Mouse (Mus musculus): ENCODE measurements around the gene Glul. TPM values are rescaled to one million over a fixed set of nuclear protein-coding genes. Genes with fewer than 3 reads are reported as not detected.

Glul gene
- polyA plus RNA-seq, 1 experiment from 2014 or later, result 62.5 TPM

GRCm38 (mm10) chr1:153891442-153891841, 8.3 kb upstream of the Glul start, which contains the start of gene Teddm1a:
Gene Teddm1a, plus strand, starts transcription at chr1:153891742.
- Histone ChIP-seq H3K36me3 (ENCODE audit: control insufficient read depth, insufficient read depth, low read length) (no peaks in the 10 kb centered on the region), H3K9me3 (ENCODE audit: control insufficient read depth, low read length) (no peaks in the 10 kb centered on the region), H3K27me3 (ENCODE audit: control insufficient read depth, insufficient read depth, low read length) (no peaks in the 10 kb centered on the region), H3K4me3 (ENCODE audit: control insufficient read depth in 1 of 2, insufficient read depth in 1 of 2, low read depth in 1 of 2, low read length in 2 of 2) (no peak within 1 kb of the TSS), H3K27ac (replicated peaks in 1 of 2; ENCODE audit: control insufficient read depth in 1 of 2, insufficient read depth in 1 of 2, low read depth in 2 of 2, low read length in 2 of 2) (no peak within 1 kb of the TSS), H3K4me1 (ENCODE audit: control insufficient read depth in 2 of 2, insufficient read depth in 2 of 2, low read length in 2 of 2) (no peaks in the 10 kb centered on the region), H3K4me2 (ENCODE audit: low read length) (no peak within 1 kb of the TSS), H3K9ac (ENCODE audit: low read length) (no peak within 1 kb of the TSS)
- 45% methylated on average over 4 of the region's 4 CpGs for WGBS
- no peak for ATAC-seq (ENCODE audit: insufficient number of reproducible peaks, insufficient read depth, low FRiP score, low read depth)

GRCm38 (mm10) chr1:153893746-153894145, 6.0 kb upstream of the Glul start:
- WGBS, result 61% methylated on average over 2 of the region's 2 CpGs
- no peak for ATAC-seq (ENCODE audit: insufficient number of reproducible peaks, insufficient read depth, low FRiP score, low read depth)

GRCm38 (mm10) chr1:153894201-153894893, 5.4 kb upstream of the Glul start:
- Histone ChIP-seq H3K9ac (ENCODE audit: low read length) (no peak overlapping the region), H3K27me3 (ENCODE audit: control insufficient read depth, insufficient read depth, low read length) (no peaks in the 10 kb centered on the region), H3K4me1 (ENCODE audit: control insufficient read depth in 2 of 2, insufficient read depth in 2 of 2, low read length in 2 of 2) (peaks cover 2 to 8% of the 10 kb centered on the region in 2 experiments; a peak in 2 of 4 replicates), H3K4me2 (ENCODE audit: low read length) (no peak overlapping the region), H3K9me3 (ENCODE audit: control insufficient read depth, low read length) (no peaks in the 10 kb centered on the region), H3K36me3 (ENCODE audit: control insufficient read depth, insufficient read depth, low read length) (no peaks in the 10 kb centered on the region), H3K27ac (replicated peaks in 1 of 2; ENCODE audit: control insufficient read depth in 1 of 2, insufficient read depth in 1 of 2, low read depth in 2 of 2, low read length in 2 of 2) (no peak overlapping the region), H3K4me3 (ENCODE audit: control insufficient read depth in 1 of 2, insufficient read depth in 1 of 2, low read depth in 1 of 2, low read length in 2 of 2) (no peak overlapping the region)
- 37% methylated on average over 8 of the region's 8 CpGs for WGBS
- no peak for ATAC-seq (ENCODE audit: insufficient number of reproducible peaks, insufficient read depth, low FRiP score, low read depth)

More at GRCm38 (mm10) chr1:153893746-153894145, 6.0 kb upstream of the Glul start:
- no peak overlapping the region for H3K4me2 ChIP-seq (ENCODE audit: low read length)
- H3K27ac ChIP-seq (replicated peaks in 1 of 2; ENCODE audit: control insufficient read depth in 1 of 2, insufficient read depth in 1 of 2, low read depth in 2 of 2, low read length in 2 of 2), result no peak overlapping the region
- no peaks in the 10 kb centered on the region for H3K36me3 ChIP-seq (ENCODE audit: control insufficient read depth, insufficient read depth, low read length)
- no peak overlapping the region for H3K9ac ChIP-seq (ENCODE audit: low read length)
- no peak overlapping the region for H3K4me3 ChIP-seq (ENCODE audit: control insufficient read depth in 1 of 2, insufficient read depth in 1 of 2, low read depth in 1 of 2, low read length in 2 of 2)
- no peaks in the 10 kb centered on the region for H3K9me3 ChIP-seq (ENCODE audit: control insufficient read depth, low read length)
- peaks cover 0 to 8% of the 10 kb centered on the region in 2 experiments; a peak in 2 of 4 replicates for H3K4me1 ChIP-seq (ENCODE audit: control insufficient read depth in 2 of 2, insufficient read depth in 2 of 2, low read length in 2 of 2)
- H3K27me3 ChIP-seq (ENCODE audit: control insufficient read depth, insufficient read depth, low read length), result no peaks in the 10 kb centered on the region

- WGBS, result 36% methylated on average over 5 of the region's 5 CpGs
- Histone ChIP-seq H3K4me2 (ENCODE audit: low read length) (no peak overlapping the region), H3K4me1 (ENCODE audit: control insufficient read depth in 2 of 2, insufficient read depth in 2 of 2, low read length in 2 of 2) (peaks cover 2 to 8% of the 10 kb centered on the region in 2 experiments; a peak in 2 of 4 replicates), H3K4me3 (ENCODE audit: control insufficient read depth in 1 of 2, insufficient read depth in 1 of 2, low read depth in 1 of 2, low read length in 2 of 2) (no peak overlapping the region), H3K27me3 (ENCODE audit: control insufficient read depth, insufficient read depth, low read length) (no peaks in the 10 kb centered on the region), H3K27ac (replicated peaks in 1 of 2; ENCODE audit: control insufficient read depth in 1 of 2, insufficient read depth in 1 of 2, low read depth in 2 of 2, low read length in 2 of 2) (no peak overlapping the region), H3K36me3 (ENCODE audit: control insufficient read depth, insufficient read depth, low read length) (no peaks in the 10 kb centered on the region), H3K9ac (ENCODE audit: low read length) (no peak overlapping the region), H3K9me3 (ENCODE audit: control insufficient read depth, low read length) (no peaks in the 10 kb centered on the region)
- no peak for ATAC-seq (ENCODE audit: insufficient number of reproducible peaks, insufficient read depth, low FRiP score, low read depth)
Observed at GRCm38 (mm10) chr1:153894979-153895378, 4.8 kb upstream of the Glul start.

- 71% methylated on average over 8 of the region's 8 CpGs for WGBS
- no peak for ATAC-seq (ENCODE audit: insufficient number of reproducible peaks, insufficient read depth, low FRiP score, low read depth)
- no peak overlapping the region for H3K9ac ChIP-seq (ENCODE audit: low read length)
- H3K27ac ChIP-seq (replicated peaks in 1 of 2; ENCODE audit: control insufficient read depth in 1 of 2, insufficient read depth in 1 of 2, low read depth in 2 of 2, low read length in 2 of 2), result no peak overlapping the region
- no peaks in the 10 kb centered on the region for H3K27me3 ChIP-seq (ENCODE audit: control insufficient read depth, insufficient read depth, low read length)
- H3K4me1 ChIP-seq (ENCODE audit: control insufficient read depth in 2 of 2, insufficient read depth in 2 of 2, low read length in 2 of 2), result peaks cover 7 to 21% of the 10 kb centered on the region in 2 experiments; a peak in 3 of 4 replicates
- H3K4me2 ChIP-seq (ENCODE audit: low read length), result no peak overlapping the region
- H3K9me3 ChIP-seq (ENCODE audit: control insufficient read depth, low read length), result no peaks in the 10 kb centered on the region
- H3K4me3 ChIP-seq (ENCODE audit: control insufficient read depth in 1 of 2, insufficient read depth in 1 of 2, low read depth in 1 of 2, low read length in 2 of 2), result no peak overlapping the region
- H3K36me3 ChIP-seq (ENCODE audit: control insufficient read depth, insufficient read depth, low read length), result no peaks in the 10 kb centered on the region
Observed at GRCm38 (mm10) chr1:153897196-153897595, 2.5 kb upstream of the Glul start.

GRCm38 (mm10) chr1:153898989-153899730, 584 bp upstream of the Glul start:
- ATAC-seq (ENCODE audit: insufficient number of reproducible peaks, insufficient read depth, low FRiP score, low read depth), result no peak
- Histone ChIP-seq H3K4me3 (ENCODE audit: control insufficient read depth in 1 of 2, insufficient read depth in 1 of 2, low read depth in 1 of 2, low read length in 2 of 2) (peak overlapping the region; percentile 62 to 94), H3K4me1 (ENCODE audit: control insufficient read depth in 2 of 2, insufficient read depth in 2 of 2, low read length in 2 of 2) (peaks cover 7 to 21% of the 10 kb centered on the region in 2 experiments; a peak in 3 of 4 replicates), H3K27ac (replicated peaks in 1 of 2; ENCODE audit: control insufficient read depth in 1 of 2, insufficient read depth in 1 of 2, low read depth in 2 of 2, low read length in 2 of 2) (peak overlapping the region; percentile 86 to 89), H3K4me2 (ENCODE audit: low read length) (peak overlapping the region; percentile 82), H3K36me3 (ENCODE audit: control insufficient read depth, insufficient read depth, low read length) (peaks cover 16% of the 10 kb centered on the region), H3K9ac (ENCODE audit: low read length) (peak overlapping the region; percentile 87), H3K9me3 (ENCODE audit: control insufficient read depth, low read length) (no peaks in the 10 kb centered on the region), H3K27me3 (ENCODE audit: control insufficient read depth, insufficient read depth, low read length) (no peaks in the 10 kb centered on the region)
- 14% methylated on average over 22 of the region's 22 CpGs for WGBS

GRCm38 (mm10) chr1:153900381-153900780, 637 bp downstream of the Glul start:
- Histone ChIP-seq H3K4me3 (ENCODE audit: control insufficient read depth in 1 of 2, insufficient read depth in 1 of 2, low read depth in 1 of 2, low read length in 2 of 2) (peak overlapping the region; percentile 62 to 94), H3K27ac (replicated peaks in 1 of 2; ENCODE audit: control insufficient read depth in 1 of 2, insufficient read depth in 1 of 2, low read depth in 2 of 2, low read length in 2 of 2) (peak overlapping the region; percentile 89 to 96), H3K9ac (ENCODE audit: low read length) (peak overlapping the region; percentile 84), H3K9me3 (ENCODE audit: control insufficient read depth, low read length) (no peaks in the 10 kb centered on the region), H3K27me3 (ENCODE audit: control insufficient read depth, insufficient read depth, low read length) (no peaks in the 10 kb centered on the region), H3K36me3 (ENCODE audit: control insufficient read depth, insufficient read depth, low read length) (peaks cover 28% of the 10 kb centered on the region), H3K4me2 (ENCODE audit: low read length) (peak overlapping the region; percentile 82), H3K4me1 (ENCODE audit: control insufficient read depth in 2 of 2, insufficient read depth in 2 of 2, low read length in 2 of 2) (peaks cover 7 to 21% of the 10 kb centered on the region in 2 experiments; a peak in 3 of 4 replicates)
- under 1% methylated on average over 34 of the region's 36 CpGs for WGBS
- peak; percentile 60 for ATAC-seq (ENCODE audit: insufficient number of reproducible peaks, insufficient read depth, low FRiP score, low read depth)
